Mouse (Mus musculus): Measurements from ENCODE around the gene Rftn1.

GRCm38 (mm10) chr17:50070822-50071601 is 119.5 kb downstream of the Rftn1 start:
- TF ChIP-seq CTCF (IDR thresholded peaks at IDR 0.05; ENCODE audit: low read depth) (no peak), EP300 (IDR thresholded peaks at IDR 0.05; ENCODE audit: low read depth) (no peak)

Measured in heart, postnatal 0 days (tissue).